Mouse (Mus musculus) ES-E14 (cell line): Measurements from ENCODE around the gene Acin1. TPM values are rescaled to one million over a fixed set of nuclear protein-coding genes. Genes with fewer than 3 reads are reported as not detected.
A peak's percentile ranks its signal among the peaks of the same experiment; 100 is the strongest.

Experiments used
- DNase-seq: peaks from one replicate; pipeline ENCODE4 v3.0.0-alpha.2; 2013; ENCODE audit warnings: low read depth, low spot score
- H3K27ac ChIP-seq: 2 replicates; pipeline ENCODE4 v1.5.1; 2012; ENCODE audit warnings: low read depth, mild to moderate bottlenecking, low read length, moderate library complexity, mixed read lengths; ENCODE audit not compliant: poor library complexity, insufficient read depth, severe bottlenecking
- H3K36me3 ChIP-seq: 2 replicates; pipeline ENCODE4 v1.6.1; 2012; ENCODE audit warnings: mild to moderate bottlenecking, low read length, moderate library complexity, mixed read lengths; ENCODE audit not compliant: control insufficient read depth, poor library complexity, insufficient read depth, severe bottlenecking
- H3K4me1 ChIP-seq, 2 experiments: fragments of 150-350 bp in 1 of 2; sonication (generic) in 1 of 2; 2 replicates each; pipeline ENCODE4 v1.6.1; 2012; ENCODE audit warnings: low read length in 2 of 2, mild to moderate bottlenecking in 1 of 2, mixed read lengths in 1 of 2; ENCODE audit not compliant: control insufficient read depth in 2 of 2, insufficient read depth in 2 of 2, poor library complexity in 1 of 2
- H3K4me3 ChIP-seq, 2 experiments: fragments of 150-350 bp in 1 of 2; sonication (generic) in 1 of 2; 2 replicates each; pipeline ENCODE4 v1.5.1; 2012; ENCODE audit warnings: low read length in 2 of 2, low read depth in 1 of 2, mild to moderate bottlenecking in 1 of 2, mixed read lengths in 1 of 2; ENCODE audit not compliant: insufficient read depth in 1 of 2, poor library complexity in 1 of 2, severe bottlenecking in 1 of 2
- H3K9ac ChIP-seq: 2 replicates; pipeline ENCODE4 v1.6.1; 2012; ENCODE audit warnings: low read depth, mild to moderate bottlenecking, low read length, mixed read lengths; ENCODE audit not compliant: poor library complexity, insufficient read depth, severe bottlenecking
- H3K9me3 ChIP-seq: fragments of 150-350 bp; sonication (generic); 2 replicates; pipeline ENCODE4 v1.6.1; 2012; ENCODE audit warnings: low read depth, mild to moderate bottlenecking, low read length; ENCODE audit not compliant: control insufficient read depth, insufficient read depth
- CHD2 ChIP-seq: IDR thresholded peaks from 2 replicates; pipeline ENCODE4 v1.6.1; 2014; ENCODE audit warnings: mild to moderate bottlenecking, low read depth, low read length, inconsistent platforms
- HCFC1 ChIP-seq: IDR thresholded peaks from 2 replicates; pipeline ENCODE4 v1.6.1; 2012; ENCODE audit warnings: low read length, inconsistent platforms, borderline replicate concordance; ENCODE audit not compliant: insufficient read depth
- MAFK ChIP-seq: IDR thresholded peaks from 2 replicates; pipeline ENCODE4 v1.6.1; 2014; ENCODE audit warnings: mild to moderate bottlenecking, low read depth, low read length, inconsistent platforms; ENCODE audit not compliant: insufficient read depth
- ZC3H11A ChIP-seq: IDR thresholded peaks from 2 replicates; pipeline ENCODE4 v1.6.1; 2012; ENCODE audit warnings: low read depth, mild to moderate bottlenecking, inconsistent platforms, low read length, borderline replicate concordance
- ZNF384 ChIP-seq: IDR thresholded peaks from 2 replicates; pipeline ENCODE4 v1.6.1; 2012; ENCODE audit warnings: low read depth, low read length, inconsistent platforms
- in situ Hi-C, 2 experiments: fragments of 600-800 bp; cut with MboI; formaldehyde crosslinking; loops; one replicate each; pipeline ENCODE4 v1.15.1; 2025; ENCODE audit warnings: low sequenced_read_pairs in 2 of 2, inconsistent platforms in 1 of 2; ENCODE audit not compliant: unreplicated experiment in 2 of 2
- total RNA-seq: library from RNA; depleted of rRNA; stranded (reverse); fragments of 300-350 nt; gene quantifications from 2 replicates; pipeline ENCODE4 v1.2.3, GENCODE M21; 2012

Acin1 gene
- total RNA-seq, 1 experiment, result 121 TPM

- Histone ChIP-seq H3K4me1 (peaks cover 0 to 7% of the 10 kb centered on the region in 2 experiments; a peak in 1 of 4 replicates), H3K9ac (no peak overlapping the region), H3K36me3 (no peaks in the 10 kb centered on the region), H3K27ac (no peak overlapping the region), H3K4me3 (peak overlapping the region; percentile 23 to 41; a peak in 3 of 4 replicates), H3K9me3 (no peaks in the 10 kb centered on the region)
- peak; percentile 91 for DNase-seq
- TF ChIP-seq ZC3H11A (peak; percentile 86), MAFK (0 out of 2 replicates have a peak, but pooled peaks have one; percentile 2), HCFC1 (no peak; the same call in 1 of the 2 replicates)
- in situ Hi-C loops, result loop anchor here in 1 of 2 experiments (10.0 kb wide), 1 partner anchor 71 kb away; the partner anchor contains the start of gene Slc7a8
Observed at GRCm38 (mm10) chr14:54714121-54714520, 27.4 kb upstream of the Acin1 start.

- Histone ChIP-seq H3K9me3 (no peaks in the 10 kb centered on the region), H3K4me1 (peaks cover 0 to 7% of the 10 kb centered on the region in 2 experiments; a peak in 1 of 4 replicates), H3K27ac (no peak overlapping the region), H3K4me3 (no peak overlapping the region), H3K9ac (no peak overlapping the region), H3K36me3 (no peaks in the 10 kb centered on the region)
- no peak for DNase-seq
- in situ Hi-C loops, result loop anchor here in 1 of 2 experiments (10.0 kb wide), 1 partner anchor 72 kb away; the partner anchor contains the start of gene Slc7a8
- TF ChIP-seq CHD2 (no peak), ZC3H11A (no peak), ZNF384 (no peak), HCFC1 (no peak), MAFK (no peak)
Observed at GRCm38 (mm10) chr14:54712861-54713260, 26.1 kb upstream of the Acin1 start.

GRCm38 (mm10) chr14:54712074-54712473 lies 25.3 kb upstream of the Acin1 start, which contains the start of gene Cebpe:
TSS of gene Cebpe (minus strand) at chr14:54712174.
- Histone ChIP-seq H3K4me1 (peaks cover 0 to 7% of the 10 kb centered on the region in 2 experiments; a peak in 1 of 4 replicates), H3K4me3 (peak within 1 kb of the TSS; percentile 32 to 50; a peak in 2 of 4 replicates), H3K9ac (peak within 1 kb of the TSS; percentile 38), H3K27ac (no peak within 1 kb of the TSS), H3K9me3 (no peaks in the 10 kb centered on the region), H3K36me3 (no peaks in the 10 kb centered on the region)
- in situ Hi-C loops, result loop anchor here in 1 of 2 experiments (10.0 kb wide), 1 partner anchor 73 kb away; the partner anchor contains the start of gene Slc7a8
- TF ChIP-seq ZNF384 (no peak), CHD2 (no peak), ZC3H11A (no peak), MAFK (no peak), HCFC1 (no peak)
- no peak for DNase-seq

- DNase-seq, result no peak
- no peak overlapping the region for H3K9ac ChIP-seq
- H3K27ac ChIP-seq, result no peak overlapping the region
- peaks cover 0 to 11% of the 10 kb centered on the region in 2 experiments; a peak in 1 of 4 replicates for H3K4me1 ChIP-seq
- H3K9me3 ChIP-seq, result no peaks in the 10 kb centered on the region
- H3K36me3 ChIP-seq, result no peaks in the 10 kb centered on the region
- in situ Hi-C loops, result no loop called here
- no peak overlapping the region for H3K4me3 ChIP-seq
- TF ChIP-seq HCFC1 (no peak), ZNF384 (no peak), ZC3H11A (no peak), MAFK (no peak), CHD2 (no peak)
Observed at GRCm38 (mm10) chr14:54709054-54709453, 22.3 kb upstream of the Acin1 start.
